Mouse (Mus musculus) lung, adult 2 months (tissue): ENCODE measurements around the gene Rapgef5.

Experiments
- CTCF ChIP-seq: fragments of 200-500 bp; IDR thresholded peaks from 2 replicates; pipeline ENCODE4 v1.5.1; 2011; ENCODE audit warnings: mild to moderate bottlenecking, low read length, control low read depth; ENCODE audit not compliant: insufficient read depth
- POLR2A ChIP-seq: fragments of 200-500 bp; IDR thresholded peaks from 2 replicates; pipeline ENCODE4 v1.6.1; 2011; ENCODE audit warnings: low read depth, mild to moderate bottlenecking, control low read depth, low read length, borderline replicate concordance; ENCODE audit errors: extremely low read depth

GRCm38 (mm10) chr12:117592583-117592982, 76.3 kb downstream of the Rapgef5 start:
- no peak for TF ChIP-seq CTCF
- no peak for TF ChIP-seq POLR2A
